Mouse (Mus musculus): Measurements from ENCODE around the gene Baz2a.
"Not testable (repeated sequence)": the region's sequence is repeated elsewhere in the genome, so short reads cannot be mapped to it uniquely, and the experiment has no call there.

The Baz2a gene

DNA sequence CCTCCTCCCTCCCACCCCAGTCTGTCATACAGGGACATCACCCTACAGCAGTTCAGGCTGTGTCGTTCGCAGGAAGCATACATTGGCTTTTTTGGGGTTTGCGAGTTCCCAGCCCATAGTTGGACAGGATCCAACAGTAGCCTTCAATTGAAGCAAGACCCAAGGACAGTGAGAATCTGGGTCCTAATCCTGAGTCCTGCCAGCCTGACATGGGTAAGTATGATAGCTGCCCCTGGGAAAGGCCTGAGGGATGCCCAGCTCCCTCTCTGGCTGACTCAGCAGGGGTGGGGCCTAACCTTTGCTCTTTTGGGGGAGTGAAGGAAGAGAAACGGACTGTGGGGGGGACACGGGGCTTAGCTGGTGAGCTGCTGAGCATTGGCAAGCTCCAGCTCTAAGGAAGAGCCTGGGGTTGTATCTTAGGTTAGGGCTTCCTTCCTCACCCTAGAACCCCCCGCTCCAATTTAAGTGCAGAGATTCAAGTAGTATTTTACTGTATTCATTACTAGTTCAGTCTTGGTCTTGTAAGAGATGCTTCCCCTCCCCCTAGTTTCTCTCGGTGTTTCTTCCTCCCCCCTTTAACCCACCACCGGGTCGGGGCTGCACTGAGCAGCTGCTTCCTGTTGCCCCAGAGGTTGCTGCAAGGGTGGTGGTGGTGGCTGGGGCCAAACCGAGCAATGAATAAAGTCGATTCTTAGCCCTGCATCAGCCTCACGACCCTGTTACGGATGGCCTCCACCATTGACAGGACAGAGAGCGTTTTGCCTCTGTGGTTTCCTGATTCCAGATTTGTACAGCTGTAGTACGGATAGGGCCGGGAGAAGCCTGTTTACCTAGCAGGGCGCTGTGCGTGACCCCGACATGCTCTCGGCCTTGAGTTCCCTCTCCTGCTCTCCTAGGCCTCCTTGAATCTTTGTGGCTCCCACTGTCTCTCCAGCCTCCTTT lies at the start of gene Baz2a:
Gene Baz2a (plus strand): TSS at position 14 of the 942 bp plus-strand sequence.
- DNase-seq (ENCODE audit: low spot score in 2 of 2) = no peak

DNA sequence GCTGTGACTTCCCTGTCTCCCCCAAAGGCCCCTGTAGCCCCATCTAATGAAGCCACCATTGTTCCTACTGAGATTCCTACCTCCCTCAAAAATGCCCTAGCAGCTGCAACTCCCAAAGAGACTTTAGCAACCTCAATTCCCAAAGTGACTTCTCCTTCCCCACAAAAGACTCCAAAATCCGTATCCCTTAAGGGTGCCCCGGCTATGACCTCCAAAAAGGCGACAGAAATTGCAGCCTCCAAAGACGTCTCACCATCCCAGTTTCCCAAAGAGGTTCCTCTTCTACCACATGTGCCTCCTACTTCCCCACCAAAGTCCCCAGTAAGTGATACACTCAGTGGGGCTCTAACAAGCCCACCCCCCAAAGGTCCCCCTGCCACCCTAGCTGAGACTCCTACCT lies 49.7 kb upstream of the Baz2a start:
- no peak for DNase-seq (ENCODE audit: low spot score in 2 of 2)

DNA sequence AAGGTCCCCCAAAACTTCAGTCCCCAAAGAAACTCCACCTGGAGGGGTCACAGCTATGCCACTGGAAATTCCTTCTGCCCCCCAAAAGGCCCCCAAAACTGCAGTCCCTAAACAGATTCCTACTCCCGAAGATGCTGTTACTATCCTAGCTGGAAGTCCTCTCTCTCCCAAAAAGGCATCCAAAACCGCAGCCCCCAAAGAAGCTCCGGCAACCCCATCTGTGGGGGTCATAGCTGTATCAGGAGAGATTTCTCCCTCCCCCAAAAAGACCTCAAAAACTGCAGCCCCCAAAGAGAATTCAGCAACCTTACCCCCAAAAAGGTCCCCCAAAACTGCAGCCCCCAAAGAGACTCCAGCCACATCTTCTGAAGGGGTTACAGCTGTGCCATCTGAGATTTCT lies 48.9 kb upstream of the Baz2a start:
- no peak for DNase-seq (ENCODE audit: low spot score in 2 of 2)

DNA sequence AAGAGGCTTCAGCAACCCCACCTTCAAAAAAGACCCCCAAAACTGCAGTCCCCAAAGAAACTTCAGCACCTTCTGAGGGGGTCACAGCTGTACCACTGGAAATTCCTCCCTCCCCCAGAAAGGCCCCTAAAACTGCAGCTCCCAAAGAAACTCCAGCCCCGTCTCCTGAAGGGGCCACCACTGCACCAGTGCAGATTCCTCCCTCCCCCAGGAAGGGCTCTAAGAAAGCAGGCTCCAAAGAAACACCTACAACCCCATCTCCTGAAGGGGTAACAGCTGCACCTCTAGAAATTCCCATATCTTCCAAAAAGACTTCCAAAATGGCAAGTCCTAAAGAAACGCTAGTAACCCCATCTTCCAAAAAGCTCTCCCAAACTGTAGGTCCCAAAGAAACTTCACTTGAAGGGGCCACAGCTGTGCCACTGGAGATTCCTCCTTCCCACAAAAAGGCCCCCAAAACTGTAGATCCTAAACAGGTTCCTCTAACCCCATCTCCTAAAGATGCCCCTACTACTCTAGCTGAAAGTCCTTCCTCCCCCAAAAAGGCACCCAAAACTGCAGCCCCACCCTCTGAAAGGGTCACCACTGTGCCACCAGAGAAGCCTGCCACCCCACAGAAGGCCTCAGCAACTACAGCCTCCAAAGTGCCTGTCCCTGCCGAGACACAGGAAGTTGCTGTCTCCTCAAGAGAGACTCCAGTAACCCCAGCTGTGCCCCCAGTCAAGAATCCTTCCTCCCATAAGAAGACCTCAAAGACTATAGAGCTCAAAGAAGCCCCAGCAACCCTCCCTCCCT lies 48.1 kb upstream of the Baz2a start:
- DNase-seq (ENCODE audit: low spot score in 2 of 2) = no peak

DNA sequence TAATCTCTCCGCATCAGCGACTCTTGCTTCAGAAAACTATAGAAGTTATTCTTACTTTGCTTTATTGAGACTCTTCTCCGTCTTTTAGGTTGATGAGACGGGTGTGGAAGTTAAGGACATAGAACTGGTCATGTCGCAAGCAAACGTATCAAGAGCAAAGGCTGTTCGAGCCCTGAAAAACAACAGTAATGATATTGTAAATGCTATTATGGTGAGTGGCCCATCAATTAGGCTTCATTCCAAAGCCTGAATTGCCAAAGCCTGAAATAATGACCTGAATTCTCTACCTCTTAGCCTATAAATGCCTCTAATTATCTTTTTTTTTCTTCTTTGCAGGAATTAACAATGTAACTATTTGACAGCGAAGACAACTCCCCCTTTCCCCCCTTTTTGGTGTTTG lies 43.2 kb upstream of the Baz2a start:
- DNase-seq (ENCODE audit: low spot score in 2 of 2) = no peak

DNA sequence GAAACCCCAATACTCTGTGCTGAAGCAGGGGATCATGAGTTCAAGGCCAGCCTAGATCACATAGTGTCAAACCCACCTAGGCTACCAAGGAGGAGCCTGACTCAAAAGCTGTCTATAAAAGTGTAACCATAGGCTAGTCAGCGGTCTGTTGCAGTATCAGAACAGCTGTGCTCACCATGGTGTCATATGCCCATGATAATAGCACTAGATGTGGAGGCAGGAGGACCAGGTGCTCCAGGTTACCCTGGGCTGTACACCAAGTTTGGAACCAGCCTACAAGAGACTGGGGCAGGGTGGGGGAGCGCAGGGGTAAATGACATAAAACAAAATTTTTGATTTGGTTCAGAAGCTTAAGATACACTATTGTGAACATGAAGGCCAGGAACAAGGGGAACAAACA lies 41.6 kb upstream of the Baz2a start:
- no peak for DNase-seq (ENCODE audit: low spot score in 2 of 2)

DNA sequence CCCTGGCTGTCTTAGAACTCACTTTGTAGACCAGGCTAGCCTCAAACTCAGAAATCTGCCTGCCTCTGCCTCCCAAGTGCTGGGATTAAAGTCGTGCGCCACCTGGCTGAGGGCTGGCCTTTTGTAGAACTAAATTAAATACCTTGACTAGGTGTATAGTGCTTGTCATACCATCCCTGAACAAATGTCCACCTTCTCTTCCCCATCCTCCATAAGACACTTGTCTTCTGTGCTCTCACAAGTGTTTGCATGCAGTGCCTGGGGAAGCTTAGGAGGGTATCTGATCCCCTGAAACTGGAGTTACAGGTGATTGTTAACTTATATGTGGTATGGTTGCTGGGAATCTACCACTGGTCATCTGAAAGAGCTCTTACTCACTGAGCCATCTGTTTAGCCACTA lies 41.0 kb upstream of the Baz2a start:
- no peak for DNase-seq (ENCODE audit: low spot score in 2 of 2)

DNA sequence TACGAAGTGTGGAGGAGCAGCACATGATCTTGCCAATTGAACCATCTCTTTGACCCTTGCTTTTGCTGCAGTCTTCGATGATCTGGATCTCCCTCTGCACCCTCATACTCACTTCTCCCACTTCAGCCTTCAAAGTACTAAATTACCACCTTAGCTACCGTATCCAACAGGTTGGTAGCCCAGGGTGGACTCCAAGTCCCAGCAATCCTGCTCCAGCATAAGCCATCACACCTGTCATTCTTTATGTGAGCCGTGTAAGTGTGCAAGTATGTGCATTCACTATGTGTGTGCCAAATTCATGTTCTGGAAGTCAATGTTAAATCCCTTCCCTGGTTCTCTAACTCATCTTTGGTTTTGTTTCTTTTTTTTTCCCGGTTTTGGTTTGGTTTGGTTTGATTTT lies 39.8 kb upstream of the Baz2a start:
- no peak for DNase-seq (ENCODE audit: low spot score in 2 of 2)

DNA sequence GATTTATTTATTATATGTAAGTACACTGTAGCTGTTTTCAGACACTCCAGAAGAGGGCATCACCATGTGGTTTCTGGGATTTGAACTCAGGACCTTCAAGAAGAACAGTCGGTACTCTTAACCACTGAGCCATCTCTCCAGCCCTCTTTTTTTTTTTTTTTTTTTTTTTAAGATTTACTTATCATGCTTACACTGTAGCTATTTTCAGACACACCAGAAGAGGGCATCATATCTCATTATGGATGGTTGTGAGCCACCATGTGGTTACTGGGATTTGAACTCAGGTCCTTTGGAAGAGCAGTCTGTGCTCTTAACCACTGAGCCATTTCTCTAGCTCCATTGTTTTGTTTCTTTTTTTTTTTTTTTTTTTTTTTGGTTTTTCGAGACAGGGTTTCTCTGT lies 39.2 kb upstream of the Baz2a start:
- DNase-seq (ENCODE audit: low spot score in 2 of 2) = not testable (repeated sequence)

DNA sequence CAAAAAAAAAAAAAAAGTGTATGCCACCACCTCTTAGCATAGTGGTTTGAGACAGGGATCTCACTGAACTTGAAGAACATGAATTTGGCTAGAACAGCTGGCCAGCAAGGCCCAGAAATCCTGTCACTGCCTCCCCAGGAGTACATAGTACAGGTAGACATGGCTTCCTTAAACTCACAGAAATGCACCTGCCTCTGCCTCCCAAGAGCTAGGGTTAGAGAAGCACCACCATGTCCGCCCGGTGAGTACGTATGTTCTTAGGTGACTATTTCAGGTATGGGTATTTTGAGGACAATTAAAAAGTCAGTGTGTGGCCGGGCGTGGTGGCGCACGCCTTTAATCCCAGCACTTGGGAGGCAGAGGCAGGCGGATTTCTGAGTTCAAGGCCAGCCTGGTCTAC lies 38.4 kb upstream of the Baz2a start:
- no peak for DNase-seq (ENCODE audit: low spot score in 2 of 2)

DNA sequence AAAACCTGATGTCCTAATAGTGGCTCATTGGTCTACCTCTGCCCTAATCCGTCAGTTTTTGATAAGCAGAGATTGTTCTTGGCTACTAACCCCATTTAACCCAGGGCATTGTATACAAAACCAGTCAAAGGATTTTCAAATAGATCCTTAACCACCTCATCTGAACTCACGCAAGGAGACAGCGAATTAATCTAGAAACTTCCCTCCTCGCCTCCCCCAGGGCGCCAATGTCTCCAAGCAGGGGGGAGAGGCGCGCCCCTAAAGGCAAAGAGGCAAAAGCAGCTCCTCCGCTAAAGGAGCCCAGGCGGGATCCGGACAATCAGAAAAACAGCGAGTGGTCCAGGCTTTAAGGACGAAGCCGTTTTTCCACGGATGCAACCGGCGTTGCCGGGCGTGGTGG lies 33.2 kb upstream of the Baz2a start:
- DNase-seq (ENCODE audit: low spot score in 2 of 2) = no peak

DNA sequence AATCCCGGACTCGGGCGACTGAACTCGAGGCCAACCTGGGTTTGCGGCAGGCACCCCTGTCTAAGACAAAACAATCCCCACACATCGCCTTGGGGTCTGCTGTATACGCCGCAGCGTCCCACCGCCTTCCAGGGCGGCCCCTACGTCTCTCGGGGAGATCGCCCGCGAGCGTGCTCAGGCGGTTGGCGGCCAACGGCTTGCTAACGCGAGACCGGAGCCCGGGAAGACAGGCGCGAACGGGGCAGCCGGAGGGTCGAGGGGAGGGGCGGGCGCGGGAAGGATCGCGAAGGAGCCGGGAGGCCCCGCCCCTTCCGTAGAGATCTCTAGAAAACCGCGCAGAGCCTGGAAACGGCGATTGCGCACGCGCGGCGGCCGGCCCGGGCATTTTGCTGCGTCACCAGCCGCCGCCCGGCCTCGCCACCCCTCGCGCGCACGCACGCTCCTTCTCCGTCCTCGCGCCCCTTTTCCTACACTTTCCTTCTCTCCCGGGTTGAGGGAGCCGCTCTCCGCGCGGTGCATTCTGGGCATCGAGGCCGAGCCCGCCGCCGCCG lies 32.7 kb upstream of the Baz2a start, which contains the start of gene Ptges3:
Gene Ptges3 (plus strand): TSS at position 354 of the 551 bp plus-strand sequence.
- peak; percentile 92 to 96 for DNase-seq (ENCODE audit: low spot score in 2 of 2)

DNA sequence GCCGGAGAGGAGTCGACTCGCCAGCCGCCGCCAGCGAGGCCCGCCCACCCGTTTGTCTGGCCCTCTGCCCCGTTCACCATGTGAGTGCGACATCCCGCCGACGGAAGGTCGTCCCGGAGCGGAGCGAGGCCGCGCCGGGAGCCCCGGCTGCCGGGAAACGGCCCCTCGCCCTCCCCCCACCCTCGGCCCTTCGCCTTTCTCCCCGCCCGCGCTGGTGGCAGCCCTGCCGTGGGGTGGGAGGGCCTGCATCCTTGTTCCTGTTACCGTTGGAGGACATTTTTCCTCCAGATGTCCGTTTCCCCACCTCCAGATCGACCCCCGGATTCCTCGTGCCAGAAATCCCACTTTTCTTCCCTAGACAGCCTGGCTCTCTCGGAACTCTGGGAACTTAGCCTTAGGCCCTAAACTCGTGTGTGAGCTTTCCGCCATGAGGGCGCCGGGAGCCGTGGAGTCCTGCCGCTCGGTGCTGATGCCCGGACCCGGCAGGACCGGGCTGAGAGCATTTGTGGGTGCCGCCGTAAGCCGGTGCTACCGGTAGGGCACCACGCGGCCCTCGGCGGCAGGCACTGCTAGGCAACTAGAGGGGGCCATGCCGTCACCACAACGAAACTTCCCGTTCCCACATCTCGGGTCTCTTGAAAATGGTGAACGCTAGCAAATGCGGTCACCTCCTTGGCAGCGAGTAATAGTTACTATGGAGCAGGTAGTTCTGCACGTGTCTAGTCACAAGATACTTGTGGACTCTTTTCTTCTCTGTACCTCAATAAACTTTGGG lies 32.0 kb upstream of the Baz2a start:
- peak in 1 of 2 experiments; percentile 30 for DNase-seq (ENCODE audit: low spot score in 2 of 2)

DNA sequence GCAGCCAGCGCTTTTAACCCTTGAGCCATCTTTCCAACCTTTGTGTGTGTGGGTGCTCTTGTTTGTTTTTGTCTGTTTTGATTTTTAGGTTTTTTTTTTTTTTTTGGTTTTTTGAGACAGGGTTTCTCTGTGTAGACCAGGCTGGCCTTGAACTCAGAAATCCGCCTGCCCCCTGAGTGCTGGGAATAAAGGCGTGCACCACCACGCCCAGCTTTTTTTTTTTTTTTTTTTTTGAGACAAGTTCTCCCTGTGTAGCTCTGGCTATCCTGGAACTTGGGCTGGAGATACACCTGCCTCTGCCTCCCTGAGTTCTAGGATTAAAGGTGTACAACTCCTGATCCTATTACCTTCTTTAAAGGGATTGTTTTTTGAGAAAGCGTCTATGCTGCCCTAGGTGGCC lies 30.3 kb upstream of the Baz2a start:
- no peak for DNase-seq (ENCODE audit: low spot score in 2 of 2)

DNA sequence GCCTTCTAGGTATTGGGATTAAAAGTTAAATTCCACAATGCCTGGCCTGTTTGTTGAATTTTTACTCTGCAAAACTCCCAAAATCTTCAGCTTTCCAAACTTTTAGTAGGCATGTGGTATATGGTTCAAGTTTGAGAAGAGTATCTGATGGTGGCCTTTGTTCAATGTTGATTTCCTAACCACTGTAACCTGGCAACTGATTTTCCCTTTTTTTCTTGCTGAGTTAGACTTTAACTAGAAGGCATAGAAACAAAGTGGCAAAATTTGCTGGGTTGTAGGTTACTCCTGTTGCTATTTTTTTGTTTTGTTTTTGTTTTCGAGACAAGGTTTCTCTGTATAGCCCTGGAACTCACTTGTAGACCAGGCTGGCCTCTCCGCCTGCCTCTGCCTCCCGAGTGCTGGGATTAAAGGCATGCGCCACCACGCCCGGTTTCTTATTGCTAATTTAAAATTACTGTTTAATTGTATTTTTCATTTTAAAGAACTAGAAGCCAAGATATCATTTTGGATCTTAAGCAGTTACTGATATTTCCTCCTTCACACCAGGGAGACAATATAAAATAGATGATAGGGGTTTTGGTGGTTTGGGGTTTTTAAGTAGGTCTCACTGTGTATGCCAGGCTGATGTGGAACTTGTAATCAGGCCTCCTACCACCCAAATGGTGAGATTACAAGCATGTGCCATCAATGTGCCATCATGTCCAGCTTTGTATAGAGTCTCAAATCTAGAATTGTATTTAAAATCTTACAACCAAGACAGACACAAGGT lies 29.0 kb upstream of the Baz2a start:
- no peak for DNase-seq (ENCODE audit: low spot score in 2 of 2)

DNA sequence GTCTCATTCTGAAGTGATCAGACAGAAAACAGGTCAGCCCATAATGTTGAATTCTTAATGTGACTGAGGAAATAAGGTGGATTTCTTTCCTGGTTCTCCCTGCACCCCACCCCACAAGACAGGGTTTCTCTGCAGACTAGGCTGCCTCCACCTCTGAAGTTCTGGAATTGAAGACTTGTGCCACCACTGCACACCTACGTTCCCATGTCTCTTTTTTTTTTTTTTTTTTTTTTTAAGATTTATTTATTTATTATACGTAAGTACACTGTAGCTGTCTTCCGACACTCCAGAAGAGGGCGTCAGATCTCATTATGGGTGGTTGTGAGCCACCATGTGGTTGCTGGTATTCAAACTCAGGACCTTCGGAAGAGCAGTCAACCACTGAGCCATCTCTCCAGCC lies 25.3 kb upstream of the Baz2a start:
- DNase-seq (ENCODE audit: low spot score in 2 of 2) = no peak

DNA sequence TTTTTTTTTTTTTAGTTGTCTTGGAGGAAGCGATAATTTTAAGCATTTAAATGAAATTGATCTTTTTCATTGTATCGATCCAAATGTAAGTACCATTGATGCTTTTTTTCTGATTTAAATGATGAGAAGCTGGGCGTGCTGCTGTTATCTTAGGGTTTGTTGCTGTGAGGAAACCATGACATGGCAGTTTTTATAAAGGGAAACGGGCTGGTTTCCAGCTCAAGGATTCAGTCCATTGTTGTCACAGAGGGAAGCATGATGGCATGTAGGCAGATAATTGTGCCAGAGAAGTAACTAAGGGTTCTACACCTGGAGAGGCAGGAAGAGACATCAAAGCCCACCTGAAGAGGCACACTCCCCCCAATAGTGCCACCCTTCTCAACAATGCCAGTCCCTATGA lies 22.2 kb upstream of the Baz2a start:
- no peak for DNase-seq (ENCODE audit: low spot score in 2 of 2)

DNA sequence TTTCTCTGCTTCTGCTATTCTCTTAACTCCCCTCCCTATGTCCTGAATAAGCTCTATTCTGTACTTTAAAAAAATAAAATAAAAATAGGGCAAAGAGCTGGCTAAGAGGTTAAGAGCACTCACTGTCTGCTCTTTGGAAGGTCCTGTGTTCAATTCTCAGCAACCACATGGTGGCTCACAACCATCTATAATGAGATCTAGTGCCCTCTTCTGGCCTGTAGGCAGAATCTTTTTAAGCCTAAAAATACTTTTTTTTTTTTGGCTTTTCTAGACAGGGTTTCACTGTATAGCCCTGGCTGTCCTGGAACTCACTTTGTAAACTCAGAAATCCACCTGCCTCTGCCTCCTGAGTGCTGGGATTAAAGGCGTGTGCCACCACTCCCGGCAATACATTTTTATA lies 20.9 kb upstream of the Baz2a start:
- not testable (repeated sequence) for DNase-seq (ENCODE audit: low spot score in 2 of 2)

DNA sequence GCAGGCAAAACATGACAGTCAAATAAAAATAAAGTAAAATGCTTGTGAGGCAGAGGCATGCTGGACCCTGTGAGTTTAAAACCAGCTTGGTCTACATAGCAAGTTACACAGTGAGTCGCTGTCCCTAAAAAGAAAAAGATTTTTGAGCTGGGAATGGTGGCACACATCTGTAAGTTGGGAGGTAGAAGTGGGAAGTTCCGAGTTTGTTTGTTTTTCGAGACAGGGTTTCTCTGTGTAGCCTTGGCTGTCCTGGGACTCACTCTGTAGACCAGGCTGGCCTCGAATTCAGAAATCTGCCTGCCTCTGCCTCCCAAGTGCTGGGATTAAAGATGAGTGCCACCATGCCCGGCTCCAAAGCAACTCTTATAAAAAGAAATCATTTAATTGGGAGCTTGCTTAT lies 13.1 kb upstream of the Baz2a start:
- not testable (repeated sequence) for DNase-seq (ENCODE audit: low spot score in 2 of 2)

DNA sequence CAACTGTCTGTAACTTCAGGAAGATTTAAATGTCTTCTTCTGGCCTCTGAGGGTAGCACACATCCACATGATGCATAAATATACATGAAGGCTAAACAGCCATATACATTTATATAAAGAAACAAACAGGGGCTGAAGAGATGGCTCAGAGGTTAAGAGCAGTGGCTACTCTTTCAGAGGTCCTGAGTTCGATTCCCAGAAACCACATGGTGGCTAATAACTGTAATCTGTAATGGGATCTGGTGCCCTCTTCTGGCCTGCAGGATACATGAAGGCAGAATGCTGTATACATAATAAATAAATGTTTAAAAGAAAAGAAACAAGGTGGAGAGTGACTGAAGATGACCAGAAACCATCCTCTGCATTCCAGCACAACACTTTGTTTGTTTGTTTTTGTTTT lies 10.9 kb upstream of the Baz2a start:
- no peak for DNase-seq (ENCODE audit: low spot score in 2 of 2)

Measured in left cerebral cortex, adult 9 months (tissue).